Mouse (Mus musculus): ENCODE measurements around the gene Hoxb3. TPM values are rescaled to one million over a fixed set of nuclear protein-coding genes. Genes with fewer than 3 reads are reported as not detected.

Gene Hoxb3
- total and polyA plus RNA-seq, 3 experiments: not detected

DNA sequence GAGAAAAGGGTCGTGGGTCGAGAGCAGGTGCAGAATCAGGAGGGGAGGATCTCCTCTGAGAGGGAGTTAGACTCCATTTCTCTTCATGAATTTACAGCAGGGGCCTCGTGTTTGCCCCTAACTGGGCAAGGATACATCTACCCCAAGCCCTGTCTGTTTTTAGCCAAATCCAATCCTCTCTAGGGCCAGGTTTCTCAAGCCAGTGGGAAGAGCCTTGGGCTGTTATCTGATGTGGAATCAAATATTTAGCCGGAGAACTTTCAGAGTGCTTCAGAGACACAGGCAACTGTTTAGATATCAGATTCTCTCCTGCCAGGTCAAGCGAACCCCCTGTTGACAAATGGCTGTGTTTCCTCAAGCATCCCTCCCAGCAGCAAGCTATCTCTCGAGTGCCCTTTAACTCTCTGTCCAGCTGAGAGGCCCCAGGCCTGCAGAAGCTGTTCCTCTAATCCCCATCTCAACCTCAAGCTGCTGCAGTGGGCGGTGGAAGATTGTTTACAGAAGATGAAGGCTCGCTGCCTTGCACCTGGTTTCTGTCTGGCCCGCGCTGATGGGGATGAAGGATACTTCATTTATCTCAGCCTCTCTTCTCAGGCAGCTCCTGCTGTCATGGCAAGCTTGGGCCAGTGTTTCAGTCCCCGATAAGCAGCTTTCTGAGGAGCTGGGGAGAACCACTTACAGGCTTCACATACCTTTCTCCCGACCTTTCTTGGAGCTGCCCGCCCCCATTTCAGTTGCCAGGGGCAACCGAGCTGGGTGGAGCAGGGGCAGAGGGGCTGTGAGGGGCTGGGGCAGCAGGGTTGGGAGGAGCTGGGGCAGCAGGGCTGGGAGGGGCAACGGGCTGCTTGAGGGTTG, 73.9 kb downstream of the Hoxb3 start:
- DNase-seq (ENCODE audit: low read depth, low spot score): no peak
- TF ChIP-seq BHLHE40 (IDR thresholded peaks at IDR 0.05; ENCODE audit: borderline replicate concordance, low read depth, low read length) (no peak), GATA1 (IDR thresholded peaks at IDR 0.05; ENCODE audit: low read depth, low read length) (no peak)
- 0 out of 4 replicates have a peak, but pooled peaks cover 0 to 2% of the 10 kb centered on the region in 2 experiments for H3K27me3 ChIP-seq (ENCODE audit: control insufficient read depth in 1 of 2, insufficient read depth in 2 of 2, low read length in 2 of 2)
- H3K27ac ChIP-seq (ENCODE audit: control insufficient read depth, low read depth, low read length): no peak overlapping the region
- no peaks in the 10 kb centered on the region for H3K4me1 ChIP-seq (ENCODE audit: control insufficient read depth in 1 of 2, insufficient read depth in 2 of 2, low read length in 2 of 2)
- H3K79me2 ChIP-seq (ENCODE audit: control insufficient read depth, insufficient read depth, low read length, poor library complexity): no peaks in the 10 kb centered on the region
- H3K36me3 ChIP-seq (ENCODE audit: control insufficient read depth in 1 of 2, insufficient read depth in 2 of 2, low read length in 2 of 2): no peaks in the 10 kb centered on the region
- no peaks in the 10 kb centered on the region for H3K9me3 ChIP-seq (replicated peaks; ENCODE audit: insufficient read depth, low read length)
- H3K4me3 ChIP-seq (ENCODE audit: control insufficient read depth in 1 of 2, insufficient read depth in 1 of 2, low read depth in 2 of 2, low read length in 2 of 2): no peak overlapping the region
- no peak overlapping the region for H3K9ac ChIP-seq (ENCODE audit: control insufficient read depth, low read depth, low read length, poor library complexity, severe bottlenecking)

Other genes with a start within 250 kb of the Hoxb3 start
- gene Atp5g1, start 247.7 kb upstream of the Hoxb3 start, total RNA-seq (2012; rRNA removed): 1,306 and 1,519 TPM in 2 replicates
- 1,000 to 10,000 TPM in 1 of 2 experiments, not detected in 1; 1,694 TPM for gene Atp5g1, start 247.7 kb upstream of the Hoxb3 start, polyA plus RNA-seq (2012; ENCODE audit: insufficient read depth in 1 of 2, insufficient read length in 2 of 2, low read depth in 1 of 2, low replicate concordance in 2 of 2, missing spikeins in 1 of 2)
- not detected in 2 replicates for gene Calcoco2, start 211.4 kb upstream of the Hoxb3 start, total RNA-seq (2012; rRNA removed)
- gene Calcoco2, start 211.4 kb upstream of the Hoxb3 start, polyA plus RNA-seq (2012; ENCODE audit: insufficient read depth in 1 of 2, insufficient read length in 2 of 2, low read depth in 1 of 2, low replicate concordance in 2 of 2, missing spikeins in 1 of 2): not detected
- not detected in 2 replicates for gene Ttll6, start 189.5 kb upstream of the Hoxb3 start, total RNA-seq (2012; rRNA removed)
- under 1 TPM in 1 of 2 experiments, not detected in 1; 0.03 TPM for gene Ttll6, start 189.5 kb upstream of the Hoxb3 start, polyA plus RNA-seq (2012; ENCODE audit: insufficient read depth in 1 of 2, insufficient read length in 2 of 2, low read depth in 1 of 2, low replicate concordance in 2 of 2, missing spikeins in 1 of 2)
- gene Hoxb13, start 129.0 kb upstream of the Hoxb3 start, total RNA-seq (2012; rRNA removed): 12.1 and 13.8 TPM in 2 replicates
- gene Hoxb13, start 129.0 kb upstream of the Hoxb3 start, polyA plus RNA-seq (2012; ENCODE audit: insufficient read depth in 1 of 2, insufficient read length in 2 of 2, low read depth in 1 of 2, low replicate concordance in 2 of 2, missing spikeins in 1 of 2): 10 to 100 TPM in 1 of 2 experiments, not detected in 1; 16.7 TPM
- gene Hoxb9, start 51.9 kb upstream of the Hoxb3 start, total RNA-seq (2012; rRNA removed): not detected in 2 replicates
- gene Hoxb9, start 51.9 kb upstream of the Hoxb3 start, polyA plus RNA-seq (2012; ENCODE audit: insufficient read depth in 1 of 2, insufficient read length in 2 of 2, low read depth in 1 of 2, low replicate concordance in 2 of 2, missing spikeins in 1 of 2): not detected
- not detected in 2 replicates for gene Hoxb8, start 41.4 kb upstream of the Hoxb3 start, total RNA-seq (2012; rRNA removed)
- gene Hoxb8, start 41.4 kb upstream of the Hoxb3 start, polyA plus RNA-seq (2012; ENCODE audit: insufficient read depth in 1 of 2, insufficient read length in 2 of 2, low read depth in 1 of 2, low replicate concordance in 2 of 2, missing spikeins in 1 of 2): not detected
- gene Hoxb7, start 36.7 kb upstream of the Hoxb3 start, total RNA-seq (2012; rRNA removed): not detected in 2 replicates
- gene Hoxb7, start 36.7 kb upstream of the Hoxb3 start, polyA plus RNA-seq (2012; ENCODE audit: insufficient read depth in 1 of 2, insufficient read length in 2 of 2, low read depth in 1 of 2, low replicate concordance in 2 of 2, missing spikeins in 1 of 2): not detected
- gene Hoxb6, start 30.9 kb upstream of the Hoxb3 start, total RNA-seq (2012; rRNA removed): not detected in 2 replicates
- not detected for gene Hoxb6, start 30.9 kb upstream of the Hoxb3 start, polyA plus RNA-seq (2012; ENCODE audit: insufficient read depth in 1 of 2, insufficient read length in 2 of 2, low read depth in 1 of 2, low replicate concordance in 2 of 2, missing spikeins in 1 of 2)
- not detected in 2 replicates for gene Hoxb5, start 20.0 kb upstream of the Hoxb3 start, total RNA-seq (2012; rRNA removed)
- gene Hoxb5, start 20.0 kb upstream of the Hoxb3 start, polyA plus RNA-seq (2012; ENCODE audit: insufficient read depth in 1 of 2, insufficient read length in 2 of 2, low read depth in 1 of 2, low replicate concordance in 2 of 2, missing spikeins in 1 of 2): not detected
- gene Hoxb4, start 5.1 kb upstream of the Hoxb3 start, total RNA-seq (2012; rRNA removed): not detected in 2 replicates
- gene Hoxb4, start 5.1 kb upstream of the Hoxb3 start, polyA plus RNA-seq (2012; ENCODE audit: insufficient read depth in 1 of 2, insufficient read length in 2 of 2, low read depth in 1 of 2, low replicate concordance in 2 of 2, missing spikeins in 1 of 2): not detected
- not detected in 2 replicates for gene Hoxb2, start 27.2 kb downstream of the Hoxb3 start, total RNA-seq (2012; rRNA removed)
- not detected for gene Hoxb2, start 27.2 kb downstream of the Hoxb3 start, polyA plus RNA-seq (2012; ENCODE audit: insufficient read depth in 1 of 2, insufficient read length in 2 of 2, low read depth in 1 of 2, low replicate concordance in 2 of 2, missing spikeins in 1 of 2)
- not detected in 2 replicates for gene Hoxb1, start 42.4 kb downstream of the Hoxb3 start, total RNA-seq (2012; rRNA removed)
- not detected for gene Hoxb1, start 42.4 kb downstream of the Hoxb3 start, polyA plus RNA-seq (2012; ENCODE audit: insufficient read depth in 1 of 2, insufficient read length in 2 of 2, low read depth in 1 of 2, low replicate concordance in 2 of 2, missing spikeins in 1 of 2)
- gene Skap1, start 141.3 kb downstream of the Hoxb3 start, total RNA-seq (2012; rRNA removed): not detected in 2 replicates
- gene Skap1, start 141.3 kb downstream of the Hoxb3 start, polyA plus RNA-seq (2012; ENCODE audit: insufficient read depth in 1 of 2, insufficient read length in 2 of 2, low read depth in 1 of 2, low replicate concordance in 2 of 2, missing spikeins in 1 of 2): not detected